Mouse (Mus musculus) brain, embryonic 14.5 days (tissue): ENCODE results near the gene Hoxd12. TPM values are rescaled to one million over a fixed set of nuclear protein-coding genes. Genes with fewer than 3 reads are reported as not detected.

Experiments
- DNase-seq: peaks from one replicate; pipeline ENCODE4 v3.0.0-alpha.2; 2011; ENCODE audit warnings: low read depth
- CTCF ChIP-seq: fragments of 200-500 bp; IDR thresholded peaks from 2 replicates; pipeline ENCODE4 v1.5.1; 2012; ENCODE audit warnings: inconsistent platforms, mild to moderate bottlenecking, moderate library complexity, borderline replicate concordance; ENCODE audit not compliant: insufficient read depth, insufficient read length; ENCODE audit errors: extremely low read depth
- POLR2A ChIP-seq: fragments of 200-500 bp; IDR thresholded peaks from 2 replicates; pipeline ENCODE4 v1.6.1; 2012; ENCODE audit warnings: mild to moderate bottlenecking, inconsistent platforms, borderline replicate concordance; ENCODE audit not compliant: poor library complexity, insufficient read depth, insufficient read length, severe bottlenecking; ENCODE audit errors: extremely low read depth
- polyA plus RNA-seq: library from polyadenylated mRNA; depleted of rRNA; stranded (reverse); fragments of >200 nt; gene quantifications from 2 replicates; pipeline ENCODE4 v1.2.3, GENCODE M21; 2012

Hoxd12 gene
- polyA plus RNA-seq, 1 experiment: not detected

- TF ChIP-seq CTCF (no peak), POLR2A (no peak)
- DNase-seq: no peak
These were observed 7.5 kb upstream of the Hoxd12 start for GRCm38 (mm10) chr2:74667191-74667841.

- TF ChIP-seq CTCF (no peak), POLR2A (no peak)
- no peak for DNase-seq
These were observed 6.9 kb upstream of the Hoxd12 start, which contains the start of gene Hoxd13 for GRCm38 (mm10) chr2:74667842-74668357. TSS of gene Hoxd13 (plus strand) at chr2:74668310.

GRCm38 (mm10) chr2:74668370-74669229, 6.2 kb upstream of the Hoxd12 start:
- TF ChIP-seq CTCF: no peak
- TF ChIP-seq POLR2A: no peak
- peak; percentile 71 for DNase-seq

GRCm38 (mm10) chr2:74669230-74669578, 5.6 kb upstream of the Hoxd12 start:
- DNase-seq: no peak
- TF ChIP-seq POLR2A (no peak), CTCF (no peak)

GRCm38 (mm10) chr2:74669650-74670235, 5.1 kb upstream of the Hoxd12 start:
- TF ChIP-seq CTCF (no peak), POLR2A (no peak)
- no peak for DNase-seq

GRCm38 (mm10) chr2:74670632-74671188, 4.1 kb upstream of the Hoxd12 start:
- DNase-seq: no peak
- no peak for TF ChIP-seq POLR2A
- no peak for TF ChIP-seq CTCF

- no peak for TF ChIP-seq CTCF
- TF ChIP-seq POLR2A: no peak
- DNase-seq: no peak
These were observed 3.0 kb upstream of the Hoxd12 start for GRCm38 (mm10) chr2:74671847-74672246.

- TF ChIP-seq CTCF (peak; percentile 80), POLR2A (no peak)
These were observed 2.1 kb upstream of the Hoxd12 start for GRCm38 (mm10) chr2:74672481-74673362.

GRCm38 (mm10) chr2:74673835-74674425, 883 bp upstream of the Hoxd12 start:
- TF ChIP-seq CTCF: no peak
- no peak for TF ChIP-seq POLR2A
- no peak for DNase-seq

More at GRCm38 (mm10) chr2:74672481-74673362, 2.1 kb upstream of the Hoxd12 start:
- peak; percentile 80 for DNase-seq

- no peak for TF ChIP-seq POLR2A
- no peak for TF ChIP-seq CTCF
- no peak for DNase-seq
These were observed 961 bp downstream of the Hoxd12 start for GRCm38 (mm10) chr2:74675666-74676282.
